Mouse (Mus musculus): ENCODE measurements around the gene Rnf214. TPM values are rescaled to one million over a fixed set of nuclear protein-coding genes. Genes with fewer than 3 reads are reported as not detected.
A peak's percentile ranks its signal among the peaks of the same experiment; 100 is the strongest.

Gene Rnf214
- polyA plus RNA-seq, 1 experiment from 2014 or later: 36.4 TPM

DNA sequence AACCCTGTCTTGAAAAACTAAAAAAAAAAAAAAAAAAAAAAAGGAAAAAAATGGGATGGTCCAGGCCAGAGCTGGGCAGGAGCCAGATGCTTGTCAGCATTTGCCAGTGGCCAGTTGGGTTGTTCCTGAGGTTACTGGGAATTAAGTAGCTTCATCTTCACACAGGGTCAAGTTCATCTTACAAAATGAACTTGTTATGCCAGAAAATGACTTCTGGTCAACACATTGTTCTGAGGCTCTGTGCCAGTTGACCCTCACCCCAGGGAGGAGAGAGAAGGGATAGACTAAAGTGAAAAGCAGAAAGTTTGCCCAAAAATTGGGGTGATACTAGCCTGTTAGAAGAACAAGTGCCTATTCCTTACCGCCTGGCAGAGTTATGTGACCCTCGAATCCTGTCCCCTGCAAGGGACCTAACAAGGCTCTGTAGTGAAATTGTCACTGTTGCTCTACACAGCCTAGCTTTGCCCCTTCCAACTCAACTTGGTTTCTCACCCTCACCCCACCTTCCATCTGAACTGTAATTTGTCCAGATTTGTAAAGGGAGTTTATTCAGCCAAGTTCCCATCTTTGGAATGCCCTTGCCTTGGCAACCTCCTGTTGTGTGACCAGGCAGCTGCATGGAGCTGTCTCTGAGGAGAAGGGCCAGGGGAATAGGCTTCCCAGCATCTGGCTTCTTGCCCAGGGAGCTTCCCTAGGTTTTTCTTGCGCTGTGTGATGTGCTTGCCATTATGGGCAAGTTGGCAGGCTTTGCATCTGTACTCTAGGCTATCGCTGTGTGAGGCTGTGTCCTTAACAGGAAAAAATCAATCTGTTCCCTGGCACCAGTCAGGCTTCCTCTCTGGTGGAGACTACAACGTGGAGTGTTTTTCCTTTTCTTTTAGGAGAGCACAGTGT lies 10.6 kb upstream of the Rnf214 start:
- H3K4me2 ChIP-seq (ENCODE audit: low read length): no peak overlapping the region
- no peak overlapping the region for H3K4me3 ChIP-seq (replicated peaks; ENCODE audit: low read depth, low read length)
- no peak for DNase-seq (ENCODE audit: low spot score)
- peaks cover 55% of the 10 kb centered on the region for H3K36me3 ChIP-seq (ENCODE audit: insufficient read depth, low read length)
- H3K27ac ChIP-seq: no peak overlapping the region
- no peaks in the 10 kb centered on the region for H3K9me3 ChIP-seq (replicated peaks; ENCODE audit: low read length)
- no peak for TF ChIP-seq CTCF (IDR thresholded peaks at IDR 0.05; ENCODE audit: low read depth)
- no peaks in the 10 kb centered on the region for H3K27me3 ChIP-seq (ENCODE audit: insufficient read depth, low read length)
- H3K4me1 ChIP-seq (replicated peaks; ENCODE audit: insufficient read depth, low read length): no peaks in the 10 kb centered on the region
- WGBS: 78% methylated on average over 5 of the region's 5 CpGs
- no peak overlapping the region for H3K9ac ChIP-seq (ENCODE audit: low read depth, low read length)
- no peak for ATAC-seq (replicated peaks; ENCODE audit: low FRiP score, low read depth)

DNA sequence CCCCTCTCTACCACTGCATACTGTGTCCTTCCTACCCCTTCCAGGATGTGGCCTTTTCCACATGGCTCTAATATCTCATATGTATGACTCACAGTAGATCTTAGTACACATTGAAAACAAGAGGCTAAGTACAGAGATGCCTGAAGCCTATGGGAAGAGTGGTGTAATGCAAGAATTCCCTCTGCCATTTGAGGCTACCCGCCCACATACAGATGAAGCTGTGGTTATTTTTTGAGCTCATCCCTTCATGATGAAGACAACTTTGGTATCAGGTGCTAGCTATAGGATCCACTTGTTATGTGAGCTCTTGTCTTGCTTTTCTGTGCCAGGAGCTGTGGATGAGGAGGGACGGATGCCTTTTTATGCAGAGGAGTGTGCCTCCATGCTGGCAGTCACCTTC lies 8.9 kb upstream of the Rnf214 start:
- no peak overlapping the region for H3K27ac ChIP-seq
- no peaks in the 10 kb centered on the region for H3K27me3 ChIP-seq (ENCODE audit: insufficient read depth, low read length)
- no peak for TF ChIP-seq CTCF (IDR thresholded peaks at IDR 0.05; ENCODE audit: low read depth)
- ATAC-seq (replicated peaks; ENCODE audit: low FRiP score, low read depth): no peak
- H3K9me3 ChIP-seq (replicated peaks; ENCODE audit: low read length): no peaks in the 10 kb centered on the region
- H3K4me1 ChIP-seq (replicated peaks; ENCODE audit: insufficient read depth, low read length): no peaks in the 10 kb centered on the region
- DNase-seq (ENCODE audit: low spot score): no peak
- H3K36me3 ChIP-seq (ENCODE audit: insufficient read depth, low read length): peaks cover 54% of the 10 kb centered on the region
- no peak overlapping the region for H3K4me3 ChIP-seq (replicated peaks; ENCODE audit: low read depth, low read length)
- H3K9ac ChIP-seq (ENCODE audit: low read depth, low read length): no peak overlapping the region
- 91% methylated on average over 2 of the region's 2 CpGs for WGBS
- no peak overlapping the region for H3K4me2 ChIP-seq (ENCODE audit: low read length)

DNA sequence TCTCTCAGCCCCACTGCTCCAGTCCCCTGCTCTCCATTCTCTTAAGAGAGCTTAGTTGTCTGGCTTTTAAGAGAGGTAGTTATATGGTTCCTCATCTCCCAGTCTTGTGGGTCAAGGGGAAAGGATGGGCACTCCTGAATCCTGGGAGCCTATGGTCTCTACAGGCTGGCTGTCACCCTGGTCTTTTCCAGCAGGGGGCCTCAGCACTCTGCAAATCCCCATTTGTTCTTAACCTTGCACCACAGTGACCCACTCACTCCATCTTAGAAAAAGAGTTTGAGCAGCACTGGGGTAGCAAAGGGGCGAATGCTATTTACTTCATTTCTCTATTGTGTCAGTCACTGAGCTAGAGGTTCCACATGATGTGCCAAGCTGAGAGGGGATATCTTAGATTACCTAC lies 5.0 kb upstream of the Rnf214 start:
- peaks cover 48% of the 10 kb centered on the region for H3K36me3 ChIP-seq (ENCODE audit: insufficient read depth, low read length)
- no peak overlapping the region for H3K27ac ChIP-seq
- H3K4me2 ChIP-seq (ENCODE audit: low read length): no peak overlapping the region
- WGBS: 80% methylated on average over 1 of the region's 1 CpGs
- no peaks in the 10 kb centered on the region for H3K9me3 ChIP-seq (replicated peaks; ENCODE audit: low read length)
- TF ChIP-seq CTCF (IDR thresholded peaks at IDR 0.05; ENCODE audit: low read depth): peak; percentile 73
- no peak overlapping the region for H3K9ac ChIP-seq (ENCODE audit: low read depth, low read length)
- H3K27me3 ChIP-seq (ENCODE audit: insufficient read depth, low read length): no peaks in the 10 kb centered on the region
- ATAC-seq (replicated peaks; ENCODE audit: low FRiP score, low read depth): no peak
- H3K4me1 ChIP-seq (replicated peaks; ENCODE audit: insufficient read depth, low read length): no peaks in the 10 kb centered on the region; the same call in 1 of the 2 replicates
- peak; percentile 53 for DNase-seq (ENCODE audit: low spot score)
- H3K4me3 ChIP-seq (replicated peaks; ENCODE audit: low read depth, low read length): no peak overlapping the region

DNA sequence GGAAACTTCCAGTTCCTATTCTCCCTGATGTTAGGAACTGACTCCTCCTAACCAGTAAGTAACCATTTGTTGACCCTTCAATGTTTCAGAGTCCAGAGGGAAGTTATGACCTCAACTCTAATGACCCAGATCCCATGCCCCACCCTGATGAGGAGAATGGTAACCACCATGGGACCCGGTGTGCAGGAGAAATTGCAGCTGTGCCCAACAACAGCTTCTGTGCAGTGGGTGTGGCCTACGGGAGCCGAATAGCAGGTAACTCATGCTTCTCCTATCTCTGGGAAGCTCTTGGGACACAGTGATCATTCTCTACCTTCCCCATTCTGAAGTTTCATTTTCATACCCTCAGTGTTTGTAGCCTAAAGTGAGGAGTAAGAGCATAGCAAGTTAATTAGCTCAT lies 4.3 kb upstream of the Rnf214 start:
- DNase-seq (ENCODE audit: low spot score) (no peak), ATAC-seq (replicated peaks; ENCODE audit: low FRiP score, low read depth) (no peak)
- H3K27me3 ChIP-seq (ENCODE audit: insufficient read depth, low read length): no peaks in the 10 kb centered on the region
- H3K4me3 ChIP-seq (replicated peaks; ENCODE audit: low read depth, low read length): no peak overlapping the region
- no peak overlapping the region for H3K9ac ChIP-seq (ENCODE audit: low read depth, low read length)
- WGBS: 89% methylated on average over 3 of the region's 3 CpGs
- peaks cover 43% of the 10 kb centered on the region for H3K36me3 ChIP-seq (ENCODE audit: insufficient read depth, low read length)
- no peak overlapping the region for H3K27ac ChIP-seq
- H3K4me2 ChIP-seq (ENCODE audit: low read length): no peak overlapping the region
- H3K4me1 ChIP-seq (replicated peaks; ENCODE audit: insufficient read depth, low read length): no peaks in the 10 kb centered on the region; the same call in 1 of the 2 replicates
- H3K9me3 ChIP-seq (replicated peaks; ENCODE audit: low read length): no peaks in the 10 kb centered on the region
- TF ChIP-seq CTCF (IDR thresholded peaks at IDR 0.05; ENCODE audit: low read depth): no peak

DNA sequence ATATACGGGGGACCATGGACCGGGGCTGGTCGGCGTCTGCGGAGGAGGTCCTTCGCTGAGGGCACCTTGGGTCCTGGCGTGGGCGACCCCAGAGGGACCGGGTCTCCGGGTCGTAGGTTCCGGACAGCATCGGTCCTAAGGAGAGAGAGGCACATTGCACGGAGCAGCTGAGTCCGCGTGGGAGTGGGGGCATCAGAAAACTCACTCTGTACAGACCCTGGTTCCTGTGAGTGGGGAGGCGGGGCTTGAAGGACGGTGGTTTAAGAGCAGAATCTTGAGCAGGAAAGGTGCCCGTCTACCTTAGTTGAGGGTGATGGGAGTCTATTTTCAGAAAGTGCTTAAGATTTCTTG lies 342 bp upstream of the Rnf214 start:
- peak overlapping the region; percentile 61 for H3K4me2 ChIP-seq (ENCODE audit: low read length)
- peak overlapping the region; percentile 83 for H3K9ac ChIP-seq (ENCODE audit: low read depth, low read length)
- under 1% methylated on average over 19 of the region's 19 CpGs for WGBS
- H3K9me3 ChIP-seq (replicated peaks; ENCODE audit: low read length): no peaks in the 10 kb centered on the region
- DNase-seq (ENCODE audit: low spot score) (peak; percentile 29), ATAC-seq (replicated peaks; ENCODE audit: low FRiP score, low read depth) (no peak)
- no peaks in the 10 kb centered on the region; the same call in 1 of the 2 replicates for H3K4me1 ChIP-seq (replicated peaks; ENCODE audit: insufficient read depth, low read length)
- no peak for TF ChIP-seq CTCF (IDR thresholded peaks at IDR 0.05; ENCODE audit: low read depth)
- peak overlapping the region; percentile 94 for H3K27ac ChIP-seq
- no peaks in the 10 kb centered on the region for H3K27me3 ChIP-seq (ENCODE audit: insufficient read depth, low read length)
- H3K36me3 ChIP-seq (ENCODE audit: insufficient read depth, low read length): peaks cover 27% of the 10 kb centered on the region
- peak overlapping the region; percentile 95 for H3K4me3 ChIP-seq (replicated peaks; ENCODE audit: low read depth, low read length)

DNA sequence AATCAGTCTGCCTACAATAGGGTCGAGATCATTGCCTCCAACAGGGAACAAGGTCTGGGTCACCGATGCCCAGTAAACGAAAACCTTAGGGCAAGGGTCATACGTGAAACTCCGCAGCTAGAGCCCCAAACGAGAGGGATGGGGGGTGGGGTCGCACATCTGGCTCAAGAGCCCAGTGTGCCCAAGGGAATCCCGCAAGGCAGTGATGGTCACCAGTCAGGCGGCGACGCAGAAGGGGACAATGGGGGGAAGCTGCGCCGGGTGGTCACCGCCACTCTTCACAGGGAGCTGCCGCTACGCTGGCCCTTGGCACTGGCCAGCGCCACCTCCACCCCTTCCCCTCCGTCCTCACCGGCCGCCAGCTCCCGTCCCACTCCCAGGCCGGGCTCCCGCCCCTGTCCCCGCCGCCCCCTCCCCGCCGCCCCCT lies 887 bp downstream of the Rnf214 start:
- H3K9me3 ChIP-seq (replicated peaks; ENCODE audit: low read length): no peaks in the 10 kb centered on the region
- H3K4me1 ChIP-seq (replicated peaks; ENCODE audit: insufficient read depth, low read length): no peaks in the 10 kb centered on the region; the same call in 1 of the 2 replicates
- no peak for TF ChIP-seq CTCF (IDR thresholded peaks at IDR 0.05; ENCODE audit: low read depth)
- peak overlapping the region; percentile 61 for H3K4me2 ChIP-seq (ENCODE audit: low read length)
- peak; percentile 50 for ATAC-seq (replicated peaks; ENCODE audit: low FRiP score, low read depth)
- peak overlapping the region; percentile 95 for H3K4me3 ChIP-seq (replicated peaks; ENCODE audit: low read depth, low read length)
- peak overlapping the region; percentile 83 for H3K9ac ChIP-seq (ENCODE audit: low read depth, low read length)
- H3K27ac ChIP-seq: peak overlapping the region; percentile 94
- under 1% methylated on average over 24 of the region's 27 CpGs for WGBS
- peaks cover 24% of the 10 kb centered on the region; the same call in 1 of the 2 replicates for H3K36me3 ChIP-seq (ENCODE audit: insufficient read depth, low read length)
- H3K27me3 ChIP-seq (ENCODE audit: insufficient read depth, low read length): no peaks in the 10 kb centered on the region
- peak; percentile 40 for DNase-seq (ENCODE audit: low spot score)

All from kidney, postnatal 0 days (tissue).